Mouse (Mus musculus): ENCODE data around the gene Plekha5.

GRCm38 (mm10) chr6:140423846-140424200 lies at the start of gene Plekha5:
- TF ChIP-seq CTCF (IDR thresholded peaks at IDR 0.05; ENCODE audit: low read depth, low read length) (no peak), POLR2A (IDR thresholded peaks at IDR 0.05; ENCODE audit: borderline replicate concordance, low read depth, low read length) (no peak)

Measured in bone marrow macrophage, adult 2 months (primary cell).